Mouse (Mus musculus) hindbrain, embryonic 16.5 days (tissue): Measurements from ENCODE around the gene Aar2. TPM values are rescaled to one million over a fixed set of nuclear protein-coding genes. Genes with fewer than 3 reads are reported as not detected.
"Not testable (repeated sequence)": the region's sequence is repeated elsewhere in the genome, so short reads cannot be mapped to it uniquely, and the experiment has no call there.

Experiments
- ATAC-seq: fragments of 200-750 bp; cut with Nextera tagmentation; 2 replicates; pipeline ENCODE4 v1.8.0; 2017; ENCODE audit warnings: moderate TSS enrichment, moderate library complexity
- H3K27ac ChIP-seq: fragments of 300-500 bp; sonication (generic); 2 replicates; pipeline ENCODE4 v1.5.1; 2014; ENCODE audit warnings: low read depth, mild to moderate bottlenecking, control low read depth, low read length, moderate library complexity
- H3K27me3 ChIP-seq: fragments of 300-500 bp; sonication (generic); replicated peaks from 2 replicates; pipeline ENCODE4 v1.6.1; 2014; ENCODE audit warnings: low read length; ENCODE audit not compliant: control insufficient read depth, insufficient read depth
- H3K36me3 ChIP-seq: fragments of 300-500 bp; sonication (generic); 2 replicates; pipeline ENCODE4 v1.6.1; 2014; ENCODE audit warnings: mild to moderate bottlenecking, low read length, moderate library complexity, mixed read lengths; ENCODE audit not compliant: control insufficient read depth, insufficient read depth
- H3K4me1 ChIP-seq: fragments of 300-500 bp; sonication (generic); 2 replicates; pipeline ENCODE4 v1.6.1; 2014; ENCODE audit warnings: low read depth, low read length; ENCODE audit not compliant: control insufficient read depth, insufficient read depth
- H3K4me2 ChIP-seq: fragments of 300-500 bp; sonication (generic); 2 replicates; pipeline ENCODE4 v1.6.1; 2014; ENCODE audit warnings: mild to moderate bottlenecking, low read length, control low read depth, moderate library complexity
- H3K4me3 ChIP-seq: fragments of 300-500 bp; sonication (generic); 2 replicates; pipeline ENCODE4 v1.5.1; 2014; ENCODE audit warnings: mild to moderate bottlenecking, low read length, control low read depth, moderate library complexity
- H3K9ac ChIP-seq: fragments of 300-500 bp; sonication (generic); 2 replicates; pipeline ENCODE4 v1.6.1; 2014; ENCODE audit warnings: low read depth, mild to moderate bottlenecking, control low read depth, low read length, moderate library complexity
- H3K9me3 ChIP-seq: fragments of 300-500 bp; sonication (generic); 2 replicates; pipeline ENCODE4 v1.6.1; 2014; ENCODE audit warnings: mild to moderate bottlenecking, low read length, moderate library complexity; ENCODE audit not compliant: control insufficient read depth
- WGBS: fragments of 180-500 bp; shearing (Covaris S2); extraction: QIAGEN DNeasy Blood & Tissue Kit; methylation state at CpG from one replicate; pipeline ENCODE4 v1.1.7; 2014; 5-methylcytosine and 5-hydroxymethylcytosine counted together
- polyA plus RNA-seq: library from polyadenylated mRNA; unstranded; fragments of >200 nt; fragmentation: Nextera tagmentation; extraction: Ambion mirVana; gene quantifications from 2 replicates; pipeline ENCODE4 v1.2.1, GENCODE M21; 2015

Gene Aar2
- polyA plus RNA-seq = 44.5 and 48.8 TPM in 2 replicates

GRCm38 (mm10) chr2:156547123-156547891 lies at the start of gene Aar2:
TSS of gene Aar2 (plus strand) at chr2:156547584.
- H3K4me3 ChIP-seq = peak within 1 kb of the TSS; percentile 79
- peak; percentile 54; the same call in 1 of the 2 replicates for ATAC-seq
- H3K27me3 ChIP-seq = no peaks in the 10 kb centered on the region
- H3K9ac ChIP-seq = peak within 1 kb of the TSS; percentile 84
- H3K36me3 ChIP-seq = peaks cover 5% of the 10 kb centered on the region; the same call in 1 of the 2 replicates
- 5% methylated on average over 39 of the region's 39 CpGs for WGBS
- no peaks in the 10 kb centered on the region for H3K9me3 ChIP-seq
- H3K4me1 ChIP-seq = peaks cover 11% of the 10 kb centered on the region
- peak within 1 kb of the TSS; percentile 52 for H3K27ac ChIP-seq
- peak within 1 kb of the TSS; percentile 92 for H3K4me2 ChIP-seq

GRCm38 (mm10) chr2:156497915-156498314 lies 49.5 kb upstream of the Aar2 start:
- H3K4me3 ChIP-seq = no peak overlapping the region
- H3K27me3 ChIP-seq = no peaks in the 10 kb centered on the region
- WGBS = 49% methylated on average over 5 of the region's 5 CpGs
- H3K9ac ChIP-seq = no peak overlapping the region
- H3K27ac ChIP-seq = no peak overlapping the region
- no peaks in the 10 kb centered on the region for H3K9me3 ChIP-seq
- H3K4me1 ChIP-seq = peaks cover 11% of the 10 kb centered on the region
- H3K36me3 ChIP-seq = peaks cover 18% of the 10 kb centered on the region
- no peak for ATAC-seq
- H3K4me2 ChIP-seq = no peak overlapping the region

- no peak for ATAC-seq
- Histone ChIP-seq H3K9ac (no peak overlapping the region), H3K4me1 (peaks cover 3% of the 10 kb centered on the region; the same call in 1 of the 2 replicates), H3K27ac (no peak overlapping the region), H3K9me3 (no peaks in the 10 kb centered on the region), H3K27me3 (no peaks in the 10 kb centered on the region), H3K36me3 (peaks cover 11% of the 10 kb centered on the region), H3K4me2 (no peak overlapping the region), H3K4me3 (no peak overlapping the region)
- 93% methylated on average over 1 of the region's 1 CpGs for WGBS
These were observed 46.4 kb upstream of the Aar2 start for GRCm38 (mm10) chr2:156501025-156501424.

GRCm38 (mm10) chr2:156505533-156505932 lies 41.9 kb upstream of the Aar2 start:
- peaks cover 23% of the 10 kb centered on the region for H3K36me3 ChIP-seq
- no peaks in the 10 kb centered on the region for H3K27me3 ChIP-seq
- ATAC-seq = no peak
- no peaks in the 10 kb centered on the region for H3K4me1 ChIP-seq
- no peak overlapping the region for H3K4me2 ChIP-seq
- H3K27ac ChIP-seq = no peak overlapping the region
- no peak overlapping the region for H3K9ac ChIP-seq
- 84% methylated on average over 13 of the region's 13 CpGs for WGBS
- H3K9me3 ChIP-seq = no peaks in the 10 kb centered on the region
- no peak overlapping the region for H3K4me3 ChIP-seq

- no peak for ATAC-seq
- Histone ChIP-seq H3K4me1 (no peaks in the 10 kb centered on the region), H3K27me3 (no peaks in the 10 kb centered on the region), H3K9ac (no peak overlapping the region), H3K36me3 (peaks cover 30% of the 10 kb centered on the region), H3K4me3 (no peak overlapping the region), H3K9me3 (no peaks in the 10 kb centered on the region), H3K27ac (no peak overlapping the region), H3K4me2 (no peak overlapping the region)
- WGBS = 81% methylated on average over 7 of the region's 7 CpGs
These were observed 35.4 kb upstream of the Aar2 start for GRCm38 (mm10) chr2:156512028-156512427.

- Histone ChIP-seq H3K36me3 (peaks cover 28% of the 10 kb centered on the region), H3K4me3 (no peak overlapping the region), H3K27ac (no peak overlapping the region), H3K4me1 (no peaks in the 10 kb centered on the region), H3K9ac (no peak overlapping the region), H3K4me2 (no peak overlapping the region), H3K9me3 (no peaks in the 10 kb centered on the region), H3K27me3 (no peaks in the 10 kb centered on the region)
- 64% methylated on average over 5 of the region's 6 CpGs for WGBS
- no peak for ATAC-seq
These were observed 34.8 kb upstream of the Aar2 start for GRCm38 (mm10) chr2:156512561-156512960.

GRCm38 (mm10) chr2:156515102-156515501 lies 32.3 kb upstream of the Aar2 start:
- Histone ChIP-seq H3K4me2 (no peak overlapping the region), H3K27ac (no peak overlapping the region), H3K9me3 (no peaks in the 10 kb centered on the region), H3K4me1 (no peaks in the 10 kb centered on the region), H3K27me3 (no peaks in the 10 kb centered on the region), H3K9ac (no peak overlapping the region), H3K4me3 (no peak overlapping the region), H3K36me3 (peaks cover 21% of the 10 kb centered on the region)
- 82% methylated on average over 9 of the region's 9 CpGs for WGBS
- ATAC-seq = no peak

GRCm38 (mm10) chr2:156515565-156516185 lies 31.7 kb upstream of the Aar2 start:
- Histone ChIP-seq H3K27ac (no peak overlapping the region), H3K36me3 (peaks cover 16% of the 10 kb centered on the region), H3K9ac (no peak overlapping the region), H3K4me3 (no peak overlapping the region), H3K4me2 (no peak overlapping the region), H3K9me3 (no peaks in the 10 kb centered on the region), H3K27me3 (no peaks in the 10 kb centered on the region), H3K4me1 (no peaks in the 10 kb centered on the region)
- ATAC-seq = peak; percentile 63
- WGBS = 25% methylated on average over 7 of the region's 7 CpGs

GRCm38 (mm10) chr2:156516678-156517077 lies 30.7 kb upstream of the Aar2 start:
- not testable (repeated sequence) for H3K9ac ChIP-seq, H3K4me3 ChIP-seq, H3K27ac ChIP-seq, H3K4me1 ChIP-seq, H3K9me3 ChIP-seq, H3K4me2 ChIP-seq, H3K27me3 ChIP-seq
- peak; percentile 79 for ATAC-seq
- WGBS = 83% methylated on average over 2 of the region's 2 CpGs
- H3K36me3 ChIP-seq = peaks cover 11% of the 10 kb centered on the region
